32 mouse cellular contexts compared by ENCODE assay signal in the genomic region with DNA sequence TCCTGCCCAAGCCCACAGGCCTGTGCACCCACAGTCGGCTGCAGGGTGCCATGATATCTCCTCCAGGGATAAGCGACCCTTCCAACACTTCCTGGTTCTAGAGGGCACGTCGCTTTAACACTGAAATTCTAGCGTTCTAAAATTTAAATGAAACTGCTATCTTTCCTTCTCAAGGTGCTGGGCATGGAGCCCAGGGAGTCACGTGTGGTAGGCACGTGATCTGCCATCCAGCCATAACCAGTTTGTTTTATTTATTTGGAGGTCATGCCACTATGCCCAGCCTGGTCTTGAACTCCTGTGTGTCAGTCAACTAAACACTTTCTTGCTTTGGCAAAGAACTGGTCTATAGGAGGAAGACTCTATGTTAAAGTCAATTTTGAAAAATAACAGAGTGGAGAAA. TPM values are rescaled to one million over a fixed set of nuclear protein-coding genes. Genes with fewer than 3 reads are reported as not detected.
DNase-seq lines count a peak whose midpoint lies in the region; TF ChIP-seq lines count a peak whose summit lies in the region.
"Had no signal": no experiment of that assay in that cellular context is flagged by ENCODE, and none has a peak within 500 bp of the region (broad histone marks: within the 10 kb centered on the region; RNA-seq: fewer than 3 reads in every experiment).

No protein-coding gene starts in this region.

- TF ChIP-seq POLR2A in lung, adult 2 months (IDR thresholded peaks at IDR 0.05; ENCODE audit: borderline replicate concordance, extremely low read depth, low read depth, low read length), result no peak

- H3K79me3 ChIP-seq in C2C12 (ENCODE audit: low read depth), result no peaks in the 10 kb centered on the region

- no peaks in the 10 kb centered on the region for H3K36me3 ChIP-seq in C2C12 (ENCODE audit: control insufficient read depth, insufficient read depth)
- H3K36me3 ChIP-seq: embryonic facial prominence, embryonic 15.5 days; forebrain, embryonic 10.5 days; heart, embryonic 13.5 days; hindbrain, embryonic 13.5 days had no signal

- no peak for TF ChIP-seq CTCF in C2C12 (IDR thresholded peaks at IDR 0.05; ENCODE audit: control insufficient read depth, insufficient read depth, insufficient read length)
- TF ChIP-seq CTCF in lung, adult 2 months (IDR thresholded peaks at IDR 0.05; ENCODE audit: insufficient read depth, low read length), result no peak

- no peak overlapping the region for H3ac ChIP-seq in C2C12 (ENCODE audit: control insufficient read depth, insufficient read length, low read depth)

- peak; percentile 57 for DNase-seq in adrenal gland, postnatal 14 days
- DNase-seq in adrenal gland, postnatal 4 days (ENCODE audit: low spot score in 2 of 2), result no peak
- DNase-seq in ovary, postnatal 36 days (ENCODE audit: low spot score), result peak; percentile 40
- no peak for DNase-seq in ovary, postnatal 10 days (ENCODE audit: low spot score)
- DNase-seq in kidney, postnatal 4 days, result no peak
- no peak for DNase-seq in lung, adult 2 months
- DNase-seq: adrenal gland, postnatal 36 days; B cell, adult 2 months; cerebellum, adult 11 months; cerebellum, adult 8-10 months; cerebellum, postnatal 14 days; embryo, embryonic 11 days; gastrocnemius, adult 2 months; gastrocnemius, postnatal 25 days; heart, postnatal 36 days had no signal

- no peaks in the 10 kb centered on the region for H3K79me2 ChIP-seq in C2C12 (ENCODE audit: control insufficient read depth, insufficient read depth)

- H3K27me3 ChIP-seq in C2C12 (ENCODE audit: control insufficient read depth, insufficient read depth, insufficient read length), result peaks cover 36% of the 10 kb centered on the region
- H3K27me3 ChIP-seq: embryonic facial prominence, embryonic 15.5 days had no signal

- 74% methylated on average over 7 of the region's 7 CpGs for WGBS in lung, adult 2 months

- no peaks in the 10 kb centered on the region for H3K4me1 ChIP-seq in lung, adult 2 months (ENCODE audit: control insufficient read depth, insufficient read depth, low read length)

- H3K4me3 ChIP-seq in C2C12 (ENCODE audit: insufficient read depth, poor library complexity, severe bottlenecking), result no peak overlapping the region
- no peak overlapping the region for H3K4me3 ChIP-seq in lung, adult 2 months (replicated peaks; ENCODE audit: extremely low read depth, low read depth, low read length)
- H3K4me3 ChIP-seq: embryonic facial prominence, embryonic 15.5 days; erythroblast, embryonic 14.5 days; forebrain, embryonic 10.5 days; gastrocnemius, adult 2 months; heart, embryonic 13.5 days; hindbrain, embryonic 13.5 days had no signal

TF ChIP-seq in C2C12, 6 proteins besides CTCF, POLR2A, EP300 and RAD21:
- TF ChIP-seq USF1 (IDR thresholded peaks at IDR 0.05; ENCODE audit: low read depth) (peak; percentile 8), FOSL1 (IDR thresholded peaks at IDR 0.05; ENCODE audit: insufficient read depth, low read length, poor library complexity, severe bottlenecking) (no peak)

RNA-seq across cellular contexts. Expression of a gene that starts 35.7 kb away (rescaled TPM):
- total RNA-seq in adrenal gland, postnatal 14 days (2021), result not detected in 2 replicates
- not detected for total RNA-seq in adrenal gland, postnatal 4 days (2021)
- not detected for polyA plus RNA-seq in C2C12 (2012; fragmentation: generic; extraction: Trizol)
- polyA plus RNA-seq in lung, adult 2 months (2012; rRNA removed), result not detected in 2 replicates
- total RNA-seq: adrenal gland, postnatal 36 days; common myeloid progenitor, adult 5-6 weeks; gastrocnemius, adult 2 months; gastrocnemius, postnatal 25 days; granulocyte monocyte progenitor cell, adult 5-6 weeks; heart, postnatal 36 days; hindbrain, postnatal 0 days; MEL had no signal
- polyA plus RNA-seq: activated CD4-positive, CD25-positive, alpha-beta regulatory T cell, adult 4 months; brain, embryonic 14.5 days; embryonic facial prominence, embryonic 11.5 days; embryonic facial prominence, embryonic 15.5 days; erythroblast, embryonic 14.5 days; forebrain, embryonic 10.5 days; forebrain, embryonic 14.5 days; heart, embryonic 13.5 days; heart, postnatal 0 days; hindbrain, embryonic 13.5 days; hindbrain, postnatal 0 days; intestine, embryonic 14.5 days; Patski had no signal

Comparison
In these comparisons a context has a peak if more than half of its experiments do, and no peak if none do; other contexts are left out.
1. DNase-seq: peak in adrenal gland, postnatal 14 days (single experiment) and ovary, postnatal 36 days (single experiment); none in adrenal gland, postnatal 4 days (0 of 2), ovary, postnatal 10 days (single experiment), kidney, postnatal 4 days (0 of 2) and lung, adult 2 months (single experiment).